Comparison of ENCODE assay signal across 27 mouse cellular contexts in the genomic region with DNA sequence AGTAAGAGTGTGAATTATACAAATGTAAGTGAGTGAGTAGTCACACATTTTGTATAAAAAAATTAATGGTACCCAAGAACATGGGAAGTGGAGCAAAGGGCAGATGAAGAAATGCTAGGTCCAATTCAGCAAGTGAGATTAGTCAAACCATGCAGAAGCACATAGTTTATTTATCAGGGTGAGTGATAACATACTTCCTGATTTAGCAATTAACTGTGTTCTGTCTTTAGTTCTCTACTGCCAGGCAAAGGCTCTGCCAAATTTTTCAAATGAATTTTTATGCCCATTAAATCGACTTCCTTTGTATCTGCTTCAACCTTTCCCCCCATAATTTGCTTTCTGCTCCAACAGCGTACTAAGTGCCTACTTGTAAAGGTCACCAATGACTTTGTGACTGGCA.
"Had no signal": no experiment of that assay in that cellular context is flagged by ENCODE, and none has a peak within 500 bp of the region (broad histone marks: within the 10 kb centered on the region; RNA-seq: fewer than 3 reads in every experiment).

No protein-coding gene starts in this region.

- H3K4me1 ChIP-seq: embryonic facial prominence, embryonic 10.5 days; embryonic facial prominence, embryonic 12.5 days; embryonic facial prominence, embryonic 13.5 days; embryonic facial prominence, embryonic 15.5 days; forebrain, embryonic 10.5 days; forebrain, embryonic 12.5 days; forebrain, embryonic 13.5 days; forebrain, embryonic 15.5 days had no signal

- H3K27ac ChIP-seq: embryonic facial prominence, embryonic 10.5 days; embryonic facial prominence, embryonic 12.5 days; embryonic facial prominence, embryonic 13.5 days; embryonic facial prominence, embryonic 15.5 days; forebrain, embryonic 10.5 days; forebrain, embryonic 12.5 days; forebrain, embryonic 13.5 days; forebrain, embryonic 15.5 days; gastrocnemius, adult 2 months; heart, adult 2 months had no signal

- H3K9ac ChIP-seq: embryonic facial prominence, embryonic 12.5 days; embryonic facial prominence, embryonic 13.5 days; embryonic facial prominence, embryonic 15.5 days; forebrain, embryonic 12.5 days; forebrain, embryonic 13.5 days; forebrain, embryonic 15.5 days; forebrain, postnatal 0 days had no signal

- H3K9me3 ChIP-seq: embryonic facial prominence, embryonic 10.5 days; embryonic facial prominence, embryonic 12.5 days; embryonic facial prominence, embryonic 13.5 days; embryonic facial prominence, embryonic 15.5 days; forebrain, embryonic 10.5 days; forebrain, embryonic 12.5 days; forebrain, embryonic 13.5 days; forebrain, embryonic 15.5 days had no signal

- ATAC-seq: forebrain, embryonic 13.5 days; forebrain, embryonic 14.5 days; forebrain, embryonic 15.5 days; forebrain, embryonic 16.5 days; forebrain, postnatal 0 days had no signal

- H3K4me2 ChIP-seq: embryonic facial prominence, embryonic 12.5 days; embryonic facial prominence, embryonic 13.5 days; embryonic facial prominence, embryonic 15.5 days; forebrain, embryonic 12.5 days; forebrain, embryonic 13.5 days; forebrain, embryonic 15.5 days had no signal

- H3K36me3 ChIP-seq: embryonic facial prominence, embryonic 10.5 days; embryonic facial prominence, embryonic 12.5 days; embryonic facial prominence, embryonic 13.5 days; embryonic facial prominence, embryonic 15.5 days; forebrain, embryonic 10.5 days; forebrain, embryonic 12.5 days; forebrain, embryonic 15.5 days had no signal

- H3K27me3 ChIP-seq: embryonic facial prominence, embryonic 12.5 days; embryonic facial prominence, embryonic 13.5 days; embryonic facial prominence, embryonic 15.5 days; forebrain, embryonic 12.5 days; forebrain, embryonic 13.5 days; forebrain, embryonic 15.5 days had no signal

- H3K4me3 ChIP-seq: embryonic facial prominence, embryonic 10.5 days; embryonic facial prominence, embryonic 12.5 days; embryonic facial prominence, embryonic 13.5 days; embryonic facial prominence, embryonic 15.5 days; erythroblast, embryonic 14.5 days; forebrain, embryonic 10.5 days; forebrain, embryonic 12.5 days; forebrain, embryonic 13.5 days; forebrain, embryonic 15.5 days; gastrocnemius, adult 2 months; heart, adult 2 months had no signal

- DNase-seq: cerebellum, adult 8-10 months; cerebellum, adult 9-10 months; cerebellum, adult 9-11 months; cerebellum, postnatal 10 days; cerebellum, postnatal 14 days; cerebellum, postnatal 25 days; cerebellum, postnatal 36 days; embryo, embryonic 11 days; forebrain, postnatal 0 days; gastrocnemius, adult 2 months; gastrocnemius, postnatal 10 days; gastrocnemius, postnatal 14 days; gastrocnemius, postnatal 25 days; gastrocnemius, postnatal 36 days; heart, adult 11 months; heart, adult 2 months had no signal
